Mouse (Mus musculus) E14TG2a.4 (cell line): ENCODE results near the gene Uba1y.
"Not testable (repeated sequence)": the region's sequence is repeated elsewhere in the genome, so short reads cannot be mapped to it uniquely, and the experiment has no call there.

Experiments
- H3K27me3 ChIP-seq: 2 replicates; pipeline ENCODE4 v1.6.1; 2014; ENCODE audit warnings: low read length, control low read depth; ENCODE audit not compliant: insufficient read depth
- H3K36me3 ChIP-seq: 2 replicates; pipeline ENCODE4 v1.6.1; 2014; ENCODE audit warnings: low read length, control low read depth; ENCODE audit not compliant: insufficient read depth
- H3K4me1 ChIP-seq: replicated peaks from 2 replicates; pipeline ENCODE4 v1.6.1; 2014; ENCODE audit warnings: low read depth, low read length, control low read depth
- H3K4me3 ChIP-seq: replicated peaks from 2 replicates; pipeline ENCODE4 v1.5.1; 2014; ENCODE audit warnings: mild to moderate bottlenecking, low read length
- H3K9me3 ChIP-seq: 2 replicates; pipeline ENCODE4 v1.6.1; 2014; ENCODE audit warnings: low read length, control low read depth
- CTCF ChIP-seq: conservative IDR thresholded peaks from 2 replicates; pipeline ENCODE4 v1.5.1; 2014; ENCODE audit warnings: low read length
- NANOG ChIP-seq: IDR thresholded peaks from 2 replicates; pipeline ENCODE4 v1.6.1; 2014; ENCODE audit warnings: borderline replicate concordance, low read length, mixed read lengths
- POU5F1 ChIP-seq: IDR thresholded peaks from 2 replicates; pipeline ENCODE4 v1.6.1; 2014; ENCODE audit warnings: low read length, borderline replicate concordance

Uba1y gene

GRCm38 (mm10) chrY:818396-818795, at the start of gene Uba1y:
TSS of gene Uba1y (plus strand) at chrY:818649.
- H3K4me3 ChIP-seq, result no peak within 1 kb of the TSS
- no peak for TF ChIP-seq POU5F1
- TF ChIP-seq NANOG, result no peak
- TF ChIP-seq CTCF, result no peak
- no peaks in the 10 kb centered on the region for H3K4me1 ChIP-seq
- no peaks in the 10 kb centered on the region for H3K9me3 ChIP-seq
- H3K27me3 ChIP-seq, result no peaks in the 10 kb centered on the region
- no peaks in the 10 kb centered on the region for H3K36me3 ChIP-seq

GRCm38 (mm10) chrY:797309-797708, 21.1 kb upstream of the Uba1y start, which contains the start of gene Zfy1:
TSS of gene Zfy1 (minus strand) at chrY:797409.
- not testable (repeated sequence) for H3K9me3 ChIP-seq, H3K27me3 ChIP-seq, H3K36me3 ChIP-seq, H3K4me3 ChIP-seq, H3K4me1 ChIP-seq

- TF ChIP-seq CTCF (no peak), NANOG (no peak), POU5F1 (no peak)
- no peaks in the 10 kb centered on the region for H3K27me3 ChIP-seq
- H3K36me3 ChIP-seq, result no peaks in the 10 kb centered on the region
- peak overlapping the region; percentile 41; the same call in 1 of the 2 replicates for H3K4me3 ChIP-seq
- H3K9me3 ChIP-seq, result no peaks in the 10 kb centered on the region
- H3K4me1 ChIP-seq, result peaks cover 7% of the 10 kb centered on the region
Observed at GRCm38 (mm10) chrY:808991-809661, 9.3 kb upstream of the Uba1y start.

GRCm38 (mm10) chrY:872404-872803, 54.0 kb downstream of the Uba1y start:
- Histone ChIP-seq H3K9me3 (peaks cover 11% of the 10 kb centered on the region; the same call in 1 of the 2 replicates), H3K4me1 (no peaks in the 10 kb centered on the region), H3K4me3 (no peak overlapping the region), H3K36me3 (no peaks in the 10 kb centered on the region), H3K27me3 (no peaks in the 10 kb centered on the region)
- TF ChIP-seq CTCF (no peak), POU5F1 (no peak), NANOG (no peak)

- TF ChIP-seq CTCF (no peak), NANOG (no peak), POU5F1 (no peak)
- H3K27me3 ChIP-seq, result no peaks in the 10 kb centered on the region
- H3K9me3 ChIP-seq, result peaks cover 9% of the 10 kb centered on the region; the same call in 1 of the 2 replicates
- no peaks in the 10 kb centered on the region for H3K4me1 ChIP-seq
- H3K4me3 ChIP-seq, result no peak overlapping the region
- no peaks in the 10 kb centered on the region for H3K36me3 ChIP-seq
Observed at GRCm38 (mm10) chrY:872855-873549, 54.6 kb downstream of the Uba1y start.
